Mouse (Mus musculus) B cell, adult 2 months (primary cell): ENCODE data around the gene Kti12.

ENCODE experiments used
- DNase-seq, 2 experiments: peaks; one replicate each; pipeline ENCODE4 v3.0.0; 2022

Kti12 gene

GRCm38 (mm10) chr4:108873746-108874145 is 26.2 kb downstream of the Kti12 start:
- DNase-seq, result no peak

DNA sequence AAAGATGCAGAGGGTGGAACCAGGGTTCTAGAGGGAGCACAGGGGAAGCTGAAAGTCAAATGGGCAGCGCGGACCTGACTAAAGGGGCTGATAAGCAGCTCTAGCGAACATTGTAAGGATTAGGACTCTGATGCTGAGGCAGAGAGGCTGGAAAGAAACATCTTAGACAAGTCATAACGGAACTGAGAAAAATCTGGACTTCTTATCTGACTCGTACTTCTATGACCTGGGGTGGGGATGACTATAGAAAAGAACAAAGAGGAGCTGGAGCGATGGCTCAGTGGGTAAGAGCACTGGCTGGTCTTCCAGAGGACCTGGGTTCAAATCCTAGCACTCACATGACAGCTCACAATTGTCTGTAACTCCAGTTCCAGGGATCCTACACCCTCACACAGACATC is 30.3 kb downstream of the Kti12 start:
- no peak for DNase-seq

DNA sequence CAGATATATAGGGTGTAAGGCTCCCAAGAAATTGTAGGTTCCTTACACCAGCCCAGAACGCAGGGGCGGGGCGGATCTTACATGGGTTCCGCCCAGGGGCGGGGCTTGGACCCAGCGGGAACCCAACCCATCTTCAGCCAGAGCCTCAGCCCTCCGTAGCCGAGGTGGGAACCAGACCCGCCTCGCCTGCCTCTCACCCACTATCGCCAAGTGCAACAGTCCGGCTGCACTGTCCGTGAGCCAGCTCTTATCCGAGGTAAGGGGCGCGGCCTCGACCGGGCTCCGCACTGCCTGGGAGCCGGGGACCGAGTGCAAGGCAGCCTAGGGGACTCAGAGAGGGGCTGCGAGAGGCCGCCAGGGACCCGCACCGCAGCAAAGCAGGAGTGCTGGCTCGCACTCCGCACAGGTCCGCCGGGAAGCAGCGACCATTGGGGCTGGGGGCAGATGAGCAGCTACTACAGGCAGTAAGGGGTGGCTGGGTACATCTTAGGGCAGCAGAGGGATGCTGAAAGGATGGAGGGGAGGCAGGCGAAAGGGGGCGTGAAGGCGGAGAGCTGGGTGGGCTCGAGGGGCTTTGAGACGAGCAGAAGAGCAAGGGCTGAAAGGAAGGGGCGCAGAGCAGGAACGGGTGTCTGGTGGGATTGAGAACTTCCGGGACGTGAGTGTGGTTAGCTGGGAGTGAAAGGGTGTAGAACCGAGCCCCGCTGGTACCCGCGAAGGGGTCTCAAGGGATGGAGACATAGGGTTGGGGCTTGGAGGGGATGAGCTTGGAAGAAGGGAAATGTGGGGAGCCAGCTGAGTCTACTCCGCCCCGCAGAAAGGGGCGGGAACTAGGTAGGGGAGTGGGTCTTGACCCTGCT is 31.6 kb downstream of the Kti12 start, which contains the start of gene Rab3b:
Rab3b (plus strand) TSS at position 101 of the 860 bp plus-strand sequence.
- DNase-seq, result peak; percentile 75 to 76

GRCm38 (mm10) chr4:108883815-108884214 is 36.2 kb downstream of the Kti12 start:
- DNase-seq, result no peak

DNA sequence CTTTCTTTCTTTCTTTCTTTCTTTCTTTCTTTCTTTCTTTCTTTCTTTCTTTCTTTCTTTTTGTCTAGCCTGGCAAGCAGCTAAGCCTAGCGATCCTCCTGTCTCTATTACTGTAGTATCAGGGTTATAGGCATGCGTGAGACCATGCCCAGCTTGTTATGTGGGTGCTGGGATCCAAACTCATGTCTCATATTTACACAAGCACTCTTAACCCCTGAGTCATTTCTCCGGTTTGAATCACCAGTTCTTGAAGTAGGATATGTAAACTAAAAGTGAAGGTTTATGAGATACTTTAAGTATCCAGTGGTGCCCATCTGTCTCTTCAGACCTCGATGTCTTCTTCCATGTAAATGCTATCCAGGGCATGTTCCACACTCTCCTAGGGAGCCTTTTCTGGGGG is 39.9 kb downstream of the Kti12 start:
- DNase-seq, result no peak

DNA sequence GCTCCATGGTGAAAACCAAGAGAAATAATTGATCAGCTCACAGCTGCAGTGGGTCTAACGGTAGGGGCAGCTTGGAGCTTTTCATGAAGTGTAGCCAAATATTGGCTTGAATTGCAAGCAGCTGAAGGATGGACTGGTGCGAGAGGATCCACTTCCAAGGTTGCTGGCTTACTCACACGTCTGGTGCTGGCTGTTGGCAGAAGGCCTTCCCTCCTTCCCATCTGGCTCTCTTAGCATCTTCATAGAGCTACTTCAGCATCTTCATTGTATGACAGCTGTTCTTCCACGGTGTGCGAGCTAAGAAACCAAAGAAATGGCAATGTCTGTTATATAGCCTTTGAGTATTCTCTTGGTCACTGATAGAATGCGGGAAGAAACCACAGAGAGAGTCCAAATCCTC is 43.3 kb downstream of the Kti12 start:
- no peak for DNase-seq
